ENCODE assay signal across 8 mouse cellular contexts in the genomic region with DNA sequence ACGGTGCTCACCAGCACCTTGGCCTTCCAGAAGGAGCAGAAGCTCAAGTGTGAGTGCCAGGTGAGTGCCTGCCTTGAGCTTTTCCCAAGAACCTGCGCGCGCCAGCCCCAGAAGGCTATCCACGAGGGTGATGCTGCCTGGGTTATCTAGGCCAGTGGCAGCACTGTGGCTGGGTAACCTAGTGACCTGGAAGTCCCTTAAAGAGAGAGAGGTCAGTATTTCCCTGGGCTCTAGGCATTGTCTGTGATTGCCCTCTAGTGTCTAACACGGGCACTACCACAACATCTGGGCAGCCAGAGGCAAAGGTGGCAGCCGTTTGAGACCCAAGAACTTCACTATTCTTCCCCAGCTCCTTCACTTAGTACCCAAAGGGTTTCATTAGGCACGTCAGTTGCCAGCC.
DNase-seq lines count a peak whose midpoint lies in the region; ATAC-seq and TF ChIP-seq lines count a peak whose summit lies in the region.

No protein-coding gene starts in this region.

- no peaks in the 10 kb centered on the region for H3K9me3 ChIP-seq in liver, embryonic 13.5 days (replicated peaks)

- TF ChIP-seq CTCF in olfactory bulb, adult 2 months (IDR thresholded peaks at IDR 0.05; ENCODE audit: insufficient read depth, low read depth, low read length), result peak; percentile 36

- H3K9ac ChIP-seq in liver, embryonic 13.5 days, result no peak overlapping the region

- no peaks in the 10 kb centered on the region for H3K36me3 ChIP-seq in liver, embryonic 13.5 days

- peaks cover 11% of the 10 kb centered on the region for H3K4me1 ChIP-seq in liver, embryonic 13.5 days (replicated peaks)
- H3K4me1 ChIP-seq in olfactory bulb, adult 2 months (ENCODE audit: control insufficient read depth, insufficient read depth, low read length), result peaks cover 17% of the 10 kb centered on the region

- intact Hi-C loops in left cerebral cortex, postnatal 10 days (cut with DNase I), result loop anchor here (2.0 kb wide), 1 partner anchor 53 kb away; no protein-coding TSS in a partner anchor

- H3K27ac ChIP-seq in liver, embryonic 13.5 days, result no peak overlapping the region
- no peak overlapping the region for H3K27ac ChIP-seq in olfactory bulb, adult 2 months (ENCODE audit: insufficient read depth, low read depth, low read length)

- TF ChIP-seq POLR2A in olfactory bulb, adult 2 months (IDR thresholded peaks at IDR 0.05; ENCODE audit: insufficient read depth, low read depth, low read length), result no peak

- no peak overlapping the region for H3K4me3 ChIP-seq in liver, embryonic 13.5 days (replicated peaks)
- H3K4me3 ChIP-seq in olfactory bulb, adult 2 months (ENCODE audit: insufficient read depth, low read depth, low read length), result no peak overlapping the region

- 0 out of 2 replicates have a peak, but pooled peaks have one; percentile 33 for ATAC-seq in liver, embryonic 13.5 days (ENCODE audit: low read depth)

- H3K4me2 ChIP-seq in liver, embryonic 13.5 days, result no peak overlapping the region

- WGBS in liver, embryonic 13.5 days (ENCODE audit: insufficient replicate concordance), result 22% methylated on average over 8 of the region's 8 CpGs
- 31% methylated on average over 8 of the region's 8 CpGs for whole genome bisulfite sequencing in olfactory bulb, adult 2 months

- H3K27me3 ChIP-seq in liver, embryonic 13.5 days, result peaks cover 18% of the 10 kb centered on the region

- DNase-seq in left cerebral cortex, adult 18-20 months (ENCODE audit: low spot score in 2 of 2), result peak; percentile 51 to 57
- DNase-seq in left cerebral cortex, postnatal 10 days (ENCODE audit: extremely low spot score in 1 of 2, low spot score in 2 of 2), result no peak
- DNase-seq in T-cell, adult 2 months (ENCODE audit: low spot score), result peak; percentile 70
- peak; percentile 85 for DNase-seq in embryo, embryonic 10.5 days (ENCODE audit: low spot score)
- peak; percentile 80 for DNase-seq in heart, postnatal 4 days
- DNase-seq in liver, embryonic 13.5 days, result peak; percentile 26
- peak; percentile 57 to 67 for DNase-seq in urinary bladder, postnatal 36 days (ENCODE audit: low spot score in 2 of 2)

Comparison
In these comparisons a context has a peak if more than half of its experiments do, and no peak if none do; other contexts are left out.
1. DNase-seq: peak in left cerebral cortex, adult 18-20 months (2 of 2), T-cell, adult 2 months (single experiment), embryo, embryonic 10.5 days (single experiment), heart, postnatal 4 days (single experiment), liver, embryonic 13.5 days (single experiment) and urinary bladder, postnatal 36 days (2 of 2); none in left cerebral cortex, postnatal 10 days (0 of 2).